Mouse (Mus musculus) limb, embryonic 13.5 days (tissue): Measurements from ENCODE around the gene Cep112. TPM values are rescaled to one million over a fixed set of nuclear protein-coding genes. Genes with fewer than 3 reads are reported as not detected.

Experiments
- ATAC-seq: fragments of 200-750 bp; cut with Nextera tagmentation; 2 replicates; pipeline ENCODE4 v1.8.0; 2017; ENCODE audit warnings: low read depth, moderate number of reproducible peaks, moderate TSS enrichment; ENCODE audit not compliant: low FRiP score
- H3K27ac ChIP-seq: fragments of 300-500 bp; sonication (generic); 2 replicates; pipeline ENCODE4 v1.5.1; 2015; ENCODE audit warnings: inconsistent platforms, mild to moderate bottlenecking, moderate library complexity
- H3K27me3 ChIP-seq: fragments of 300-500 bp; sonication (generic); 2 replicates; pipeline ENCODE4 v1.6.1; 2015; ENCODE audit warnings: mild to moderate bottlenecking, inconsistent platforms
- H3K36me3 ChIP-seq: fragments of 300-500 bp; sonication (generic); 2 replicates; pipeline ENCODE4 v1.6.1; 2015; ENCODE audit warnings: inconsistent platforms, mild to moderate bottlenecking, moderate library complexity
- H3K4me1 ChIP-seq: fragments of 300-500 bp; sonication (generic); 2 replicates; pipeline ENCODE4 v1.6.1; 2015; ENCODE audit warnings: inconsistent platforms
- H3K4me2 ChIP-seq: fragments of 300-500 bp; sonication (generic); replicated peaks from 2 replicates; pipeline ENCODE4 v1.6.1; 2015; ENCODE audit warnings: inconsistent platforms, mild to moderate bottlenecking, moderate library complexity
- H3K4me3 ChIP-seq: fragments of 300-500 bp; sonication (generic); 2 replicates; pipeline ENCODE4 v1.5.1; 2015; ENCODE audit warnings: moderate library complexity, mild to moderate bottlenecking, inconsistent platforms
- H3K9ac ChIP-seq: fragments of 300-500 bp; sonication (generic); 2 replicates; pipeline ENCODE4 v1.6.1; 2015; ENCODE audit warnings: mild to moderate bottlenecking, inconsistent platforms
- H3K9me3 ChIP-seq: fragments of 300-500 bp; sonication (generic); 2 replicates; pipeline ENCODE4 v1.6.1; 2016; ENCODE audit warnings: inconsistent platforms
- whole genome bisulfite sequencing: fragments of 180-500 bp; shearing (Covaris S2); methylation state at CpG from one replicate; pipeline ENCODE4 v1.1.7; 2015; 5-methylcytosine and 5-hydroxymethylcytosine counted together
- polyA plus RNA-seq: library from polyadenylated mRNA; unstranded; fragments of >200 nt; fragmentation: Nextera tagmentation; extraction: Ambion mirVana; gene quantifications from 2 replicates; pipeline ENCODE4 v1.2.1, GENCODE M21; 2015

The Cep112 gene
- polyA plus RNA-seq, 1 experiment from 2014 or later = 20.7 TPM

DNA sequence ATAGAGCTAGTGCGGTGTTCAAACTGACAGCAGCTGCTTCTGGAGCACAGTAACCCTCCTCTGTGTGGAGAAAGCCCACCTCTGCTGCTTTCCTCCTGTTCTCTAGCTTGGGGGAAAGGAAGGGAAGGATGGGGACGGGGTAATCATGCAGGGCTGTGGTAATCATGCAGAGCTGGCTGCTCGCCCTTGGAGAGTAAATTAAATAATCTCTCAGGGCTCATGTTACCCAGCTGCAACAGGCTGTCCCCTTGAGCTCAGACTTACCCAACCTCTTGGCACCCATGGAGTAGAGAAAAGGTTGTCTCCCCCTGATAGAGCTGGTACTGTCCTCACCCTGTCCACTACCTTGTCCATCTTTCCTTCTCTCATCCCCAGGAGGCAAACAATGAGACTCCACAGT is 345.1 kb downstream of the Cep112 start:
- ATAC-seq = no peak
- Histone ChIP-seq H3K9ac (no peak overlapping the region), H3K4me2 (no peak overlapping the region), H3K27me3 (no peaks in the 10 kb centered on the region), H3K4me3 (no peak overlapping the region), H3K4me1 (peaks cover 5% of the 10 kb centered on the region), H3K9me3 (no peaks in the 10 kb centered on the region), H3K36me3 (no peaks in the 10 kb centered on the region), H3K27ac (no peak overlapping the region)
- 40% methylated on average over 3 of the region's 3 CpGs for WGBS

DNA sequence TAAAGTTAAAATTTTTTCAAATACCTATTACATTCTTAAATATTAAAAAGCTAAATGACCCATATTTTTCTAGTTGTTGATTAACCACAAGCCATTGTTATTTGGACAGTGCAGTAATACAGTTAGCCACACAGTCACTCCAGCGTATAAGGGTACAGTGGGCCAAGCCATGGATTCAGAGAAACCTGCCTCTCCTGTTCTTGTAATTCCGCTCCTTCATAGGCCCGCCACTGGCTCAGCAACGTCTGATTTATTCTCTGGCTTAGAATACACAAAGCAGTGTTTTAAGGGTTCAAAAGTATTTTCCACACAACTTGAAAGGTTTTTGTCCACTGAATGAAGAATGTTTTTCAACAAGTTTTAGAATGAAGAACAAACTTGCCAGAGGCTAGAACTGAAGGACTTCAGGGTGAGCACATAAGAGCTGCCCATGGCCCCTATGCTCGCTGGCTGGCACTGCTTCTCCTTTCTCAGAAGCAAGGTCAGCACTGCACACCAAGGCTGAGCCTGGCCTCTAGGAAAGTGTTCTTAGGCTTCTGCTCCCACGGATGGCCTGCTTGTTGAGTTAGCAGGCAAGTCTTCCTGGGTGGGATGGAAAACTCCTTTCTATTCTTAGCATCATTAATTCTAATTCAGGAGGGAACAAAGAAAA is 349.2 kb downstream of the Cep112 start:
- H3K36me3 ChIP-seq = no peaks in the 10 kb centered on the region
- no peaks in the 10 kb centered on the region for H3K27me3 ChIP-seq
- no peak for ATAC-seq
- WGBS = 75% methylated on average over 6 of the region's 6 CpGs
- H3K9ac ChIP-seq = no peak overlapping the region
- no peak overlapping the region for H3K4me2 ChIP-seq
- no peak overlapping the region for H3K27ac ChIP-seq
- H3K4me3 ChIP-seq = no peak overlapping the region
- no peaks in the 10 kb centered on the region for H3K9me3 ChIP-seq
- peaks cover 10% of the 10 kb centered on the region for H3K4me1 ChIP-seq

DNA sequence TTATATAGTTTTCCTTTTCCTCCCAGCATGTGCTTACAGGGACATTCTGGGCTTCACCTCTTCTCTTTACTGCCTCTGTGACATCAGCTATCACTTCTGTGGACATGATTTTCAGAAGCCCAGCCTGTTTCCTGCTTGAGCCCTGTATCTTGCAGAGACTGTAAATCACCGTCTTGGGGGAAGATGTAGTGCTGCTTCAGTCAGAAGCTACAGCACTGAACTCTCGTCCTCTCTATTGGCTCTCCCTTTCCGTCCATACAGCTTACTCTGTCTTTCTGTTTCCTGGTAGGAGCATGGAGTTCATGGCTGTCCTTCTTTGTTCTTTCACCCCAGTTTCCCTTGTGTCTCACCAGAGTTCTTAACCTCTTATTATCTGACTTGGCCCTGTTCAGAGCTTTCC is 352.2 kb downstream of the Cep112 start:
- Histone ChIP-seq H3K4me3 (no peak overlapping the region), H3K4me2 (no peak overlapping the region), H3K9ac (no peak overlapping the region), H3K36me3 (no peaks in the 10 kb centered on the region), H3K9me3 (no peaks in the 10 kb centered on the region), H3K27ac (no peak overlapping the region), H3K27me3 (no peaks in the 10 kb centered on the region), H3K4me1 (peaks cover 5% of the 10 kb centered on the region; the same call in 1 of the 2 replicates)
- ATAC-seq = no peak
- WGBS = 40% methylated on average over 3 of the region's 3 CpGs

DNA sequence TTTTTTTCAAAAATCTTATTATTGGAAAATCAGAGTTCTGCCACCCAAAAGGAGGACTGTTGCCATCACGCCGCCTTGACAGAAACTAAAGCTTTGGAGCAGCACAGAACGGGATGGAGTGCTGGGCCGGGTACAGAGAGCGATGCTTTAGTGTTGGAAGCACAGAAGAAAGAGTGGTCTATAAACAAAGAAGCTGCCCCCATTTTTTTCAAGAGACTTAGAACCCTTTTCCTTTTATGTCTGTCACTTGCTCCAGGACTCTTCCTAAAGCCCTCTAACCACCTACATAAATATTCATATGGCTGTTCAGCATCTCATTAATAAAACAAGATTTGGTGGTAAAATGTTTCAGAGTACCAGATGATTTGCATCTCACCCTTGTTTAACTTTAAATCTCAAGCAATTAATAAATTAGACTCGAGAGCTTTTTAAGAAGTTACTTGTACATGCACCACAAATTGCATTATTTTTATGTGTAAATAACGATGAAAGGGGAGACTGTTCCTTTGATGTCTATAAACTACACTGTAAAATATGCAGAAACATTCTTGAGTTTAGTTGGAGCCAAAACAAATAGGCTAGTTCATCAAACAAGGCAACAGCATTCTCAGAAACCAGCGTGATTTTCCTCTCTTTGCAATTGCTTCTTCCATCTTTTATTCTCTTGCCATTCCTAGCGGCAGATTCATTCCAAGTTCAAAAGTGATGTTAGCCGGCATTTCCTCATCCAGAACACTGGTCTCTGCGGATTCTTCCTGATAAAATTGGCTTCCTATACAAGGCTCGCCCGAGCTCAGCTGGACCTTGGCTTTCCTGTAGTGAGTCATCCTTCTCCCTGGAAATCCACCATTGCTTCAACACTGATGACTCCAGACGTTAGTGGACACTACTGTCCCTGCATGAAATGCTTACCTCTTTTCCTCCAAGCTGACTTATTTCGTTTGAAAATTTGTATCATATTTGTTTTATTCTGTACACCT is 355.6 kb downstream of the Cep112 start:
- Histone ChIP-seq H3K27ac (no peak overlapping the region), H3K36me3 (no peaks in the 10 kb centered on the region), H3K4me3 (no peak overlapping the region), H3K4me2 (no peak overlapping the region), H3K27me3 (no peaks in the 10 kb centered on the region), H3K9me3 (no peaks in the 10 kb centered on the region), H3K4me1 (0 out of 2 replicates have a peak, but pooled peaks cover 5% of the 10 kb centered on the region), H3K9ac (no peak overlapping the region)
- WGBS = 74% methylated on average over 15 of the region's 15 CpGs
- ATAC-seq = no peak

DNA sequence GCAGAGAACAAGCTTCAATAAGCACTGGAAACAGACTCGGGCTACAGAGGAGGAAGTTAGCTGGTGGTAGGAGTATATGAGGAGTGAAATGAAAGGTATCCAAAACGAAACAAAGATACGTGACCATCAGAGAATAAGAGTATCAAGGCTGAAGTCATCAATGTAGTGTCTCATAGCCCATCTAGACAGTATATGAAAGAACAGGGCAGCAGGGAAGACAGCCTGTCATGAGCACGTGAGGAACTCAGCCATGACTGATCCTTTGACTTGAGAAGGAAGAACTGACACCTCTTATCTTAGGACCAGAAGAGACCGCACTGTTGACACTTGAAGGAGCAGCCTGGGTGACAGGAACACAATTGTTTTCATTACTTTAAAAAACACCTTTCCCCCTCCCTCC is 373.4 kb downstream of the Cep112 start:
- no peak for ATAC-seq
- Histone ChIP-seq H3K36me3 (no peaks in the 10 kb centered on the region), H3K27me3 (no peaks in the 10 kb centered on the region), H3K9me3 (no peaks in the 10 kb centered on the region), H3K4me2 (no peak overlapping the region), H3K27ac (no peak overlapping the region), H3K9ac (no peak overlapping the region), H3K4me1 (peaks cover 8% of the 10 kb centered on the region; the same call in 1 of the 2 replicates), H3K4me3 (no peak overlapping the region)
- WGBS = 87% methylated on average over 5 of the region's 5 CpGs

DNA sequence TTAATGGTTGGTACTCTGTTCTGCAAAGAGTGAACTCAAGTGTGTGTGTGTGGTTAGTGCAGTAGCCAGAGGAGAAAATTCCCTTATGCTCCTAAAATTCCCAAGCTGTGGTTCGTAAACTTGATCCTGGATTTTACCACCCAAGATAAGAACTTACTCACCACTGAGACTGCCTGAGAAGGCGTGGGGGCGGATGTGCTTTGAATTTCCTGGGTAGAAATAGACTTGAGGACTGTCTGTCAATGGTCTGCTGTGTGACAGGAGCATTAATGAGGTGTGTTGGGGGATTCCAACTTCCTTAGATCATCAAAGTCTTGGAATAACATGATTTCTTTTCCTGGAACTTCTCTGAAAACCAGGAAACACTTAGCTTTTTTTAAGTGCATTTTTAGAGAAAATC is 374.7 kb downstream of the Cep112 start:
- ATAC-seq = no peak
- Histone ChIP-seq H3K4me1 (peaks cover 8% of the 10 kb centered on the region; the same call in 1 of the 2 replicates), H3K4me2 (no peak overlapping the region), H3K9ac (no peak overlapping the region), H3K9me3 (no peaks in the 10 kb centered on the region), H3K4me3 (no peak overlapping the region), H3K27me3 (no peaks in the 10 kb centered on the region), H3K36me3 (no peaks in the 10 kb centered on the region), H3K27ac (peak overlapping the region; percentile 34; the same call in 1 of the 2 replicates)
- WGBS = 48% methylated on average over 3 of the region's 3 CpGs

DNA sequence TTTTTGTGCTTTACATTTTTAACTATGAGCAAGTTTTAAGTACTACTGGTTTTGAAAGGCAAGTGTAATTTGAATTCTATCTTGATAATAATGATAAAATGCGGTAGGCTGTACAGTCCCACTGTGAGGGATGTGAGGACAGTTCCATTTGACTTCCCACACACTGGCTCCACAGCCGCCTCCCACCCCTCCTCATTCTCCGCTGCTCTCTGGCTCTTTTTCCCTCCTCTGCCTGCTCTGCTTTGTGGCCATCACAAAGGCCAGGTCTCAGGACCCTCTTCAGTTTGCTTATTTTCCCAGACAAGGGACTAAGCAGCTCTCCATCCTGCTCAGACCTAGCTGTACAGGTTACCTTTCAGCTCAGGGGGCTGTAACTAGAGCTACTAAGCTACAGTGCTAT is 379.0 kb downstream of the Cep112 start:
- H3K4me3 ChIP-seq = no peak overlapping the region
- peaks cover 8% of the 10 kb centered on the region; the same call in 1 of the 2 replicates for H3K4me1 ChIP-seq
- H3K36me3 ChIP-seq = no peaks in the 10 kb centered on the region
- H3K9me3 ChIP-seq = no peaks in the 10 kb centered on the region
- no peak overlapping the region for H3K4me2 ChIP-seq
- no peaks in the 10 kb centered on the region for H3K27me3 ChIP-seq
- 85% methylated on average over 3 of the region's 3 CpGs for WGBS
- no peak overlapping the region for H3K27ac ChIP-seq
- no peak overlapping the region for H3K9ac ChIP-seq
- no peak for ATAC-seq

DNA sequence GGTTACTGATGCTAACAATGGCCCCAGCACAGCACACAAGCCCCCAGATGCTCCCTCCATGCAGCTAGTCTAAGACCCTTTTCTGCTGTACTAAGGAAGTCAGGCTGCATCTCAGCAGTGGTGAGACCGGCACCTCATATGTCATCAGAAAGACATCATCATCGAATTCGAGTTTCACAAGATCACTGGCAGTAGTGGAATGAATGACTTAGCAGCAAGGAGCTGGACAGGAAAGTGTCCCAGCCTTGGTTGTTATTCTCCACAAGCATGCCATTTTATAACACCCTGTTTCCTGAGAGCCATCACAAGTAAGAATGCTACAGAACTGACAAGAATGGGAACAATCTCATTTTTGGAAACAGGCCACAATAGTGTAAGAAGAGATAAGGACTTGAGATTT is 381.0 kb downstream of the Cep112 start:
- Histone ChIP-seq H3K4me1 (no peaks in the 10 kb centered on the region), H3K9me3 (no peaks in the 10 kb centered on the region), H3K36me3 (no peaks in the 10 kb centered on the region), H3K27ac (no peak overlapping the region), H3K4me2 (no peak overlapping the region), H3K9ac (no peak overlapping the region), H3K27me3 (no peaks in the 10 kb centered on the region), H3K4me3 (no peak overlapping the region)
- WGBS = 80% methylated on average over 3 of the region's 3 CpGs
- ATAC-seq = no peak

DNA sequence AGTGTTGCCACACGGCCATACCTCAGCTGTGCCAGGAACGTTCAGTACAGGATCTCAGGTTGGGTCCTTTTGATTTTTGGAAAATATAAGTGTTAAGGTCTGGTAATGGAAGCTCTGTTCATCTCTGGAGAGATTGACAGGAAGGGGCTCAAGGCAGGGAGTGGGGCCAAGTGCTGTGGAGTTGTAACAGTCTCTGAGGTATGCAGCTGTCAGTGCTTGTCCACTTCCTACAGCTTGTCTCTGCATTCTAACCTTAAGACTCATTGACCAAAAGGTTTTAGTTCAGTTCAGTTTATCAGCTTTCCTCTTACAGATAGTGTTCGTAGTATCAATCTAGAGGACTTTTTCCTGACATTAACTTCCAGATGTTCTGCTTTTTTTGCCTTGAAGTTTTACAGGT is 384.6 kb downstream of the Cep112 start:
- no peaks in the 10 kb centered on the region for H3K9me3 ChIP-seq
- no peaks in the 10 kb centered on the region for H3K36me3 ChIP-seq
- 78% methylated on average over 3 of the region's 3 CpGs for WGBS
- no peak overlapping the region for H3K9ac ChIP-seq
- ATAC-seq = no peak
- H3K27ac ChIP-seq = no peak overlapping the region
- H3K4me1 ChIP-seq = no peaks in the 10 kb centered on the region
- H3K27me3 ChIP-seq = no peaks in the 10 kb centered on the region
- H3K4me2 ChIP-seq = no peak overlapping the region
- H3K4me3 ChIP-seq = no peak overlapping the region

DNA sequence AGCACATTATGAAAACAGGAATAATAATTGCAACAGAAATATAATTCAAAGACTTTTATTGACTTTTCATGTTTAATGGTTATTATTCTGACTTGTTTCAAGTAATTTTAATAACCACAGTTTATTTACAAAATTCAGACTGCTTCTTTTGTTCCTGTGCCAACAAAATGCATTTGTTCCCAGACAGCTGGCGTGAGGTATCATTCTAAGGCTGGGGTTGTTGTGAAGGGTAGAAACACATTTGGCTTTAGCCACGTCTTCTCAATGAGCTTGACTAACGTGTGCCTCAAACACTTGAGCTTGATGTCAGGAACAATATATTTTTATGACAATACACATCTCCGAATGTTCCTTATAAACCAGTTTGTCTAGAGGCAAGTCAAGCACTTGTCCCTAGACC is 396.8 kb downstream of the Cep112 start:
- H3K4me2 ChIP-seq = no peak overlapping the region
- no peaks in the 10 kb centered on the region for H3K27me3 ChIP-seq
- no peak overlapping the region; the same call in 1 of the 2 replicates for H3K27ac ChIP-seq
- H3K9ac ChIP-seq = no peak overlapping the region
- 50% methylated on average over 4 of the region's 4 CpGs for WGBS
- H3K9me3 ChIP-seq = peaks cover 6% of the 10 kb centered on the region; the same call in 1 of the 2 replicates
- no peak overlapping the region for H3K4me3 ChIP-seq
- H3K36me3 ChIP-seq = peaks cover 4% of the 10 kb centered on the region
- H3K4me1 ChIP-seq = peaks cover 18% of the 10 kb centered on the region
- no peak for ATAC-seq

DNA sequence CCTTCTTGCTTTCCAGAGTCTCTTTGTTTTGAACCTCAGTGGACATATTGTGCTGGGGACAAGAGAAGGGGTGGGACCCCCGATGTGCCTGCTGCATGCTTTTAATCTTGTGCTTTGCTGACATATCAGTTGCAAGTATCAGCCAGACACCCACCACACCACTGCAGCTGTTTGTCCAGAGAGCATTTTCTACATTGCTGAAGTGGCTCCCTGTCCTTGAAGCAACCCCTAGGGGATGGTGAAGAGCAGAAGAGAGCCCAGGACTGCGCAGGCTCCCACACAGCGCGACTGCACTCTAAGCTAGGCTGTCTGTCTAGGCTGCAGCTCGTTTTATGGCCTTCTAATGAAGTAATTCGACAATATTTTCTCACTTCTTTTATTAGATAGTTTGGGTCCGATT is 397.3 kb downstream of the Cep112 start:
- H3K4me1 ChIP-seq = peaks cover 18% of the 10 kb centered on the region
- ATAC-seq = peak; percentile 78
- peaks cover 6% of the 10 kb centered on the region; the same call in 1 of the 2 replicates for H3K9me3 ChIP-seq
- no peak overlapping the region for H3K4me3 ChIP-seq
- H3K27ac ChIP-seq = no peak overlapping the region; the same call in 1 of the 2 replicates
- H3K27me3 ChIP-seq = no peaks in the 10 kb centered on the region
- no peak overlapping the region for H3K4me2 ChIP-seq
- peaks cover 4% of the 10 kb centered on the region for H3K36me3 ChIP-seq
- H3K9ac ChIP-seq = no peak overlapping the region
- WGBS = 57% methylated on average over 7 of the region's 7 CpGs

DNA sequence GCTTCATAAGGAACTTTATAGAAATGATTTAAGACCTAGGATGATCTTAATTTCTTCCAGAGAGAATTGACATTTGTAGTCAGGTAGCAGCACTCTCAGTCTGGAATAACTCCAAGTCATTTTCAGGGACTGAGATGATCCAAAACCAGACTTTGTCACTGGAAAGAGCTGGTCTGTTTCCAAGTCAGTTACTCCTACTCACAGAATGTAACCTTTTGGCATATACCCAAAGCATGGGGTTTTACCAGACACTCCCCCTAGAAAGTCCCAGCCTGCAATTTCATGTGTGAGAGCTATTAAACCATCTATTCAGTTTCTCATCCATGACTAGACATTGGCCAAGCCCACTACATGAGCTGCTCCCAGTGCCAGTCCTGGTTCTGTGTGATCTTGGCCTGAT is 402.3 kb downstream of the Cep112 start:
- no peak for ATAC-seq
- H3K36me3 ChIP-seq = peaks cover 4% of the 10 kb centered on the region
- no peak overlapping the region for H3K4me3 ChIP-seq
- H3K9ac ChIP-seq = no peak overlapping the region
- H3K4me1 ChIP-seq = peaks cover 9% of the 10 kb centered on the region
- no peak overlapping the region for H3K27ac ChIP-seq
- H3K9me3 ChIP-seq = peaks cover 6% of the 10 kb centered on the region; the same call in 1 of the 2 replicates
- H3K27me3 ChIP-seq = no peaks in the 10 kb centered on the region
- no peak overlapping the region for H3K4me2 ChIP-seq
